Comparison of ENCODE assay signal across 11 mouse cellular contexts in genomic region chr17:84368213-84369014, GRCm38 (mm10).
A peak's percentile ranks its signal among the peaks of the same experiment; 100 is the strongest.
DNase-seq lines count a peak whose midpoint lies in the region; ATAC-seq and TF ChIP-seq lines count a peak whose summit lies in the region.
"Had no signal": no experiment of that assay in that cellular context is flagged by ENCODE, and none has a peak within 500 bp of the region (broad histone marks: within the 10 kb centered on the region; RNA-seq: fewer than 3 reads in every experiment).

No protein-coding gene starts in this region.

- no peaks in the 10 kb centered on the region for H3K9me3 ChIP-seq in liver, embryonic 11.5 days (ENCODE audit: control insufficient read depth, low read length)
- no peaks in the 10 kb centered on the region for H3K9me3 ChIP-seq in forebrain, embryonic 12.5 days
- H3K9me3 ChIP-seq in intestine, embryonic 14.5 days (ENCODE audit: control insufficient read depth, low read length) = no peaks in the 10 kb centered on the region

- H3K4me2 ChIP-seq in liver, embryonic 11.5 days = no peak overlapping the region
- no peak overlapping the region for H3K4me2 ChIP-seq in forebrain, embryonic 12.5 days
- no peak overlapping the region; the same call in 1 of the 2 replicates for H3K4me2 ChIP-seq in intestine, embryonic 14.5 days (ENCODE audit: low read length)

- H3K79me2 ChIP-seq in liver, adult 2 months (ENCODE audit: control insufficient read depth, insufficient read depth, low read length) = no peaks in the 10 kb centered on the region

- no peak for TF ChIP-seq CTCF in liver, adult 2 months (IDR thresholded peaks at IDR 0.05; ENCODE audit: low read depth, low read length)

- DNase-seq in liver, adult 2 months (ENCODE audit: extremely low read depth, low read depth, low spot score) = no peak
- no peak for DNase-seq in liver, embryonic 11.5 days (ENCODE audit: low spot score)
- DNase-seq in intestine, embryonic 14.5 days (ENCODE audit: low spot score) = no peak
- peak; percentile 40 for DNase-seq in mesoderm, embryonic 11.5 days (ENCODE audit: low read depth, low spot score)
- DNase-seq in thymus, postnatal 36 days = no peak
- no peak for DNase-seq in layer of hippocampus, adult 11-12 months (ENCODE audit: low spot score)
- DNase-seq in adrenal gland, adult 18-20 months (ENCODE audit: low spot score in 2 of 2) = no peak
- DNase-seq: spleen, adult 18-20 months had no signal

- H3K27ac ChIP-seq in liver, adult 2 months (replicated peaks; ENCODE audit: insufficient read depth, low read depth, low read length) = peak overlapping the region; percentile 66
- no peak overlapping the region for H3K27ac ChIP-seq in liver, embryonic 11.5 days (ENCODE audit: low read depth, low read length)
- peak overlapping the region; percentile 42; the same call in 1 of the 2 replicates for H3K27ac ChIP-seq in forebrain, embryonic 12.5 days
- H3K27ac ChIP-seq in intestine, embryonic 14.5 days (ENCODE audit: low read depth) = peak overlapping the region; percentile 70

- no peak for TF ChIP-seq POLR2A in liver, adult 2 months (IDR thresholded peaks at IDR 0.05; ENCODE audit: extremely low read depth, insufficient read depth, low read length)

- no peak overlapping the region for H3K9ac ChIP-seq in liver, adult 2 months (ENCODE audit: low read depth, low read length)
- no peak overlapping the region for H3K9ac ChIP-seq in liver, embryonic 11.5 days (ENCODE audit: low read depth, low read length)
- H3K9ac ChIP-seq in forebrain, embryonic 12.5 days = no peak overlapping the region
- H3K9ac ChIP-seq in intestine, embryonic 14.5 days (ENCODE audit: low read length) = no peak overlapping the region

- no peaks in the 10 kb centered on the region for H3K36me3 ChIP-seq in liver, adult 2 months (ENCODE audit: control insufficient read depth, insufficient read depth, low read length)
- no peaks in the 10 kb centered on the region; the same call in 1 of the 2 replicates for H3K36me3 ChIP-seq in liver, embryonic 11.5 days (ENCODE audit: control insufficient read depth, insufficient read depth, low read length)
- no peaks in the 10 kb centered on the region for H3K36me3 ChIP-seq in forebrain, embryonic 12.5 days (replicated peaks)
- H3K36me3 ChIP-seq in intestine, embryonic 14.5 days (ENCODE audit: control insufficient read depth, insufficient read depth, low read length) = no peaks in the 10 kb centered on the region

- no peak overlapping the region for H3K4me3 ChIP-seq in liver, adult 2 months (ENCODE audit: insufficient read depth, low read depth, low read length)
- no peak overlapping the region for H3K4me3 ChIP-seq in liver, embryonic 11.5 days (ENCODE audit: low read depth, low read length)
- no peak overlapping the region for H3K4me3 ChIP-seq in forebrain, embryonic 12.5 days (replicated peaks)
- H3K4me3 ChIP-seq in intestine, embryonic 14.5 days (ENCODE audit: low read depth, low read length) = no peak overlapping the region

- H3K4me1 ChIP-seq in liver, adult 2 months (ENCODE audit: control insufficient read depth, insufficient read depth, low read length) = peaks cover 15% of the 10 kb centered on the region
- no peaks in the 10 kb centered on the region; the same call in none of the 2 replicates for H3K4me1 ChIP-seq in liver, embryonic 11.5 days (replicated peaks; ENCODE audit: control insufficient read depth, insufficient read depth, low read length)
- peaks cover 27% of the 10 kb centered on the region for H3K4me1 ChIP-seq in forebrain, embryonic 12.5 days
- H3K4me1 ChIP-seq in intestine, embryonic 14.5 days (replicated peaks; ENCODE audit: control insufficient read depth, insufficient read depth, low read length) = peaks cover 53% of the 10 kb centered on the region

- WGBS in liver, adult 2 months = 72% methylated on average over 11 of the region's 11 CpGs
- WGBS in liver, embryonic 11.5 days = 78% methylated on average over 11 of the region's 11 CpGs
- 84% methylated on average over 11 of the region's 11 CpGs for WGBS in forebrain, embryonic 12.5 days
- WGBS in intestine, embryonic 14.5 days = 52% methylated on average over 11 of the region's 11 CpGs

- ATAC-seq in liver, embryonic 11.5 days (replicated peaks; ENCODE audit: low FRiP score) = no peak
- ATAC-seq in forebrain, embryonic 12.5 days (ENCODE audit: low FRiP score) = no peak
- 0 out of 2 replicates have a peak, but pooled peaks have one; percentile 29 for ATAC-seq in intestine, embryonic 14.5 days (replicated peaks; ENCODE audit: low FRiP score, low TSS enrichment, low read depth)
- ATAC-seq: inflammation-experienced regulatory T-cells, adult 6 months; Patski had no signal

- no peaks in the 10 kb centered on the region for H3K27me3 ChIP-seq in liver, adult 2 months (ENCODE audit: control insufficient read depth, insufficient read depth, low read length)
- H3K27me3 ChIP-seq in liver, embryonic 11.5 days (replicated peaks; ENCODE audit: control insufficient read depth, insufficient read depth, low read length) = no peaks in the 10 kb centered on the region
- H3K27me3 ChIP-seq in forebrain, embryonic 12.5 days = no peaks in the 10 kb centered on the region
- no peaks in the 10 kb centered on the region for H3K27me3 ChIP-seq in intestine, embryonic 14.5 days (replicated peaks; ENCODE audit: control insufficient read depth, insufficient read depth, low read length)
- H3K27me3 ChIP-seq: Patski had no signal
